Mouse (Mus musculus): ENCODE data around the gene Ucp2.
"Not testable (repeated sequence)": the region's sequence is repeated elsewhere in the genome, so short reads cannot be mapped to it uniquely, and the experiment has no call there.

Gene Ucp2

DNA sequence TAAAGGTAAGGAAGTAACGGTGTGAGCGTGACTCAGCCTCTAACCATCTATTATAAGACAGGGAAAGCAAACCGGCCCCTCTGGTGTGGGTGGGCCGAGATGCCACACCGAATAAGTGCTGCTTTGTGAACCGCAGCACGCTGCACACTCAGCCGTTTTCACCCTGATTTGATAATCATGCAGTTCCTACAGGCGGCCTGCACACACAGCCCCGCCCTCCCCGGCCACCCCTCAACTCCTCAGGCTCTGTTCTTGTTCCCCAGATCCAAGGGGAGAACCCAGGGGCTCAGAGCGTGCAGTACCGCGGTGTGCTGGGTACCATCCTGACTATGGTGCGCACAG is 13.3 kb upstream of the Ucp2 start:
- DNase-seq (ENCODE audit: low read depth, low spot score), result no peak

- no peak for DNase-seq (ENCODE audit: low read depth, low spot score)
Observed at GRCm38 (mm10) chr7:100480175-100480574, 13.0 kb upstream of the Ucp2 start.

- DNase-seq (ENCODE audit: low read depth, low spot score), result not testable (repeated sequence)
Observed at GRCm38 (mm10) chr7:100482046-100482445, 11.1 kb upstream of the Ucp2 start.

DNA sequence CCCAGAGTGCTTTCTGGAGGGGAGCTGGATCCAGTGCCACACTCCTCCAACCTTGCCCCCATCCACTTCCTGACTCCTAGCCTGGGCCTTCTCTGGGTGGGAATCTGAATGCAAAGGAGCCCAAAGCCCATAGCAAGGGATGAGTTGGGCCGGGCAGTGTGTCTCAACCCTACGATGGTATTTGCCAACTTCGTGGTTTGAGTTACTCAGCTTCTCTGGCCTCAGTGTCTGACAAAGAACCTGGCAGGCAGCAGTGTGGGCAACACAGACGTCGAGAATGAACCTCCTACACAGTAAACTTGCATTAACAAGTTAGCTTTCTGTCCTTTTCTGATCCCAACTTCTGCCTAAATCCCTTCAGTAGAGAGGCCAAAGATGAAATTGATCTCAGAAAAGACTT is 8.6 kb upstream of the Ucp2 start:
- no peak for DNase-seq (ENCODE audit: low read depth, low spot score)

DNA sequence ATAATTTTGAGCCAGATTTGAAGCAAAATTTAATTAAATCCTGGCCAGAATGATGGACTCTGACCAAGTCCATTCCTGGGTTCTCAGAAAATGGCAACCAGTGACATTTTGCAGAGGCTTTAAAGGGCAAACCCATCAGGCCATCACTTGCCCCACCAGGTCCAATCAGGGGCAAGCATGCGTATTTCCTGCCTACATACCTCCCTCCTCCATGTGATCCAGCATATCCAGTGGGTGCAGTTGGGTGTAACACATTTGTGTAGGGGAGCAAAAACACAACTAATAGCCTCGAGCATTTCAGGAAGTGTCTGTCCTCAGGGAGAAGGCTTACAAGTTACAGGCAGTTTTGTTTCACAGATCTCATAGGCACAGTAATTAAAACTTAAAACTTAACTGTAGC is 5.8 kb upstream of the Ucp2 start:
- DNase-seq (ENCODE audit: low read depth, low spot score), result no peak

DNA sequence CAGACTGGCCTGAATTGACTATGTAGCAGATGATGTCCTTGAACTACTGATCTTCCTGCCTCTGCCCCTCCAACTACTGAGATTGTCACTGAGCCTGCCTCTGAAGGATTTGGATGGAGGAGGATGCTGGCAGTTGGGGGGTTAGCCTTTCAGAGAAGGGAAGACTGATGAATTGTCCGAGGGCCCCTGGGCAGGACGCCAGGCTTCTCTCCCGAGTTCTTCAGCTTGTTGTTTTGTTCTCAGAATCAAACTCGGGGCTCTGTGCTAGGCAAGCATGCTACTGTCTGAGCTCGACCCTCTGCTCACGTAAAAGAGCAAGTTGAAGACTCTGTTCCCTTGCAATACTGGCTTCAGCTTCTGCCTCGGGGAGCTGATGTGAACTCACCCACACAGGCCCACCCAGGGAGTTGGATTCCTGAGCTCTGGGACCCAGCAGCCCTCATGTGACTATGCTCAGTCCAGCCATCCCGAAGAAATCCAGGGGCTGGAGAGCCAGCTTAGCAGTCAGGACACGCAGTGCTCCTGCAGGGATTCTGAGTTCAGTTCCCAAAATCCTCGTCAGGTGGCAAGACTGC is 4.6 kb upstream of the Ucp2 start:
- DNase-seq (ENCODE audit: low read depth, low spot score), result no peak

DNA sequence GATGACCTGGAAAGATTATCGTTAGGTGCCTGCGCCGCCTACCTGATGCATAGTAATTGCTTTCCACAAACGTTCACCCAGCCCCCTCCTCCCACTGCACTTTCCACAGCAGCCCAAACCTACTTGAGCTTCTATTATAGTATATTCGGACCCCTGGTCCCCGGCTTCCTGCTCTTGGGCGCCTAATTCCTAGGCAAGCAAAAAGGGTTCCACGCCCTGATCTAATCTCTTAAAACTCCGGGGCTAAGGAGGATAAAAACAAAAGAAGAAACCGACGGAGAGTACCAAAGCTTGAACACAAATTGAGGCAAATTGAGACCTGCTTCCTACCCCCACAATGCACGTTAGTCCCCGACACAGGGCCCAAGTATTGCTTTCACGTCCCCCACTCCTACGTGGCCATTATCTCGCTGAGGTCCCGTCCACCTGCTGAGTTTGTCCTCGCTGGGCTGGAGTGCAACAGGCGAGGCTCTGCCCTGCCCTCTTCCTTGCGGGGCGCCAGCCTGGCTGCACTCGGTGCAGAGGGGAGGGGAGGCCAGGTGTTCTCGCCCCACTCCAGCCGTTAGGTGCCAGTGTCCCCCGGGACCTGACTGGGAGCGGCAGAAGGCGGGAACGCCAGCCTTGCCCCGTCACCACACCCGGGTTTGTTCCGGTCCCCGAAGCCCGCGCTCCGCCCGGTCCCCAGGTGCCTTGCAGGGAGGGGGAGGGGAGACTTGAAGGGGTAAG is 583 bp upstream of the Ucp2 start:
- no peak for DNase-seq (ENCODE audit: low read depth, low spot score)

GRCm38 (mm10) chr7:100493484-100494414 is 612 bp downstream of the Ucp2 start:
- DNase-seq (ENCODE audit: low read depth, low spot score), result no peak

GRCm38 (mm10) chr7:100494415-100494831 is 1.3 kb downstream of the Ucp2 start:
- DNase-seq (ENCODE audit: low read depth, low spot score), result no peak

GRCm38 (mm10) chr7:100495042-100495441 is 1.9 kb downstream of the Ucp2 start:
- no peak for DNase-seq (ENCODE audit: low read depth, low spot score)

- no peak for DNase-seq (ENCODE audit: low read depth, low spot score)
Observed at GRCm38 (mm10) chr7:100495581-100496251, 2.6 kb downstream of the Ucp2 start.

DNA sequence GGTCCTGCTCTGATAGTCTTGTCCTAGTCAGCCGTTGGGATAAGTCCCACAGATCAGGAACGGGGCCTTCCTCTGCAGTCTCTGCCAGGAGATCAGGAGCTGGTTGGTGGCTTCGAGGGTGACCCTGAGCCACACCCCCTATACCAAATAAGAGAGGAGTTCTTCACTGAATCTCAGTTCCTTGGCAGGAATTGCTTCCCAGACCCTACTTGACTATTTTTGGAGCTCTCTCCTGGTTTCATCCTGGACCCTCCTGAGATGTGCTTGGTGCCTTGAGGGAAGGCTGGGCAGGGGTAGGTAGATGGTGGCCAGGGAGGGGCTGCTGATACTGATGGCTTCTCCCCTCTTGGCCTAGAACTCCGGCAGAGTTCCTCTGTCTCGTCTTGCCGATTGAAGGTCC is 3.2 kb downstream of the Ucp2 start:
- no peak for DNase-seq (ENCODE audit: low read depth, low spot score)

DNA sequence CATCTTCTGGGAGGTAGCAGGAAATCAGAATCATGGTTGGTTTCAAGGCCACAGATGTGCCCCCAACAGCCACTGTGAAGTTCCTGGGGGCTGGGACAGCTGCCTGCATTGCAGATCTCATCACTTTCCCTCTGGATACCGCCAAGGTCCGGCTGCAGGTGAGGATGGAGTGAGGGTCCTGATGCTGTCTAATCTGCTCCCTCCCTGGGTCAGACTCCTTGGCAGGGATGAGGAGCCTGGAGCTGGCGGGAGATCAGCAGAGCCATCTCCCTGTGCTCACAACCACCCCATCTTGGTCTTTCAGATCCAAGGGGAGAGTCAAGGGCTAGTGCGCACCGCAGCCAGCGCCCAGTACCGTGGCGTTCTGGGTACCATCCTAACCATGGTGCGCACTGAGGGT is 3.7 kb downstream of the Ucp2 start:
- no peak for DNase-seq (ENCODE audit: low read depth, low spot score)

DNA sequence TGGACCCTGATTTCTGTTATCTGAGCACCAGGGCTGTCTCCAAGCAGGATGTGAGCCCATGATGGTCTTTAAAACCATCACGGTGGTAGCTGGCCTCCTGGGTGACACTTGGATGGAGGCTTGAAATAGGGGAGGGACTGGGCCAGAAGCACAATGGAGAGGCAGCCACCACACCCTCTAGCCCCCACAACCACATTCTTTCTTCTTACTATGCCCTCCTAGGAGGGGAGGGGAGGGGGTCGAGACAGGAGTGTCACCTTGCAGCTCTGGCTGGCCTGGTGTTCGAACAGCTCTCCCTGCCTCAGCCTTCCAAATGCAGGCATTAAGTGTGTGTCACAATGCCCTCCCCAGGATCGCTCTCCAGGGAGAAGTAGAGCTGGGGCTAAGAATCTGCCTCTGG is 4.3 kb downstream of the Ucp2 start:
- no peak for DNase-seq (ENCODE audit: low read depth, low spot score)

DNA sequence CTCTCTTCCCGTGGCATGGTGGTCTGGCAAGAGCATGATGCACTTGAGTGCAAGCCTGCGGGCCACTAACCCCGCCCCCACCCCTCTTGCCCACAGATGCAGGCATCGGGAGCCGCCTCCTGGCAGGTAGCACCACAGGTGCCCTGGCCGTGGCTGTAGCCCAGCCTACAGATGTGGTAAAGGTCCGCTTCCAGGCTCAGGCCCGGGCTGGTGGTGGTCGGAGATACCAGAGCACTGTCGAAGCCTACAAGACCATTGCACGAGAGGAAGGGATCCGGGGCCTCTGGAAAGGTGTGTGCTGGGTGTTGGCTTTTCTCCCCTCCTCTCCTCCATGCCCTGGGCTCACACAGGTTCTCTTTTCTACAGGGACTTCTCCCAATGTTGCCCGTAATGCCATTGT is 4.8 kb downstream of the Ucp2 start:
- DNase-seq (ENCODE audit: low read depth, low spot score), result no peak

GRCm38 (mm10) chr7:100499465-100499864 is 6.3 kb downstream of the Ucp2 start:
- no peak for DNase-seq (ENCODE audit: low read depth, low spot score)

GRCm38 (mm10) chr7:100500276-100500977 is 7.3 kb downstream of the Ucp2 start:
- no peak for DNase-seq (ENCODE audit: low read depth, low spot score)

- no peak for DNase-seq (ENCODE audit: low read depth, low spot score)
Observed at GRCm38 (mm10) chr7:100501027-100501843, 8.1 kb downstream of the Ucp2 start.

- DNase-seq (ENCODE audit: low read depth, low spot score), result no peak
Observed at GRCm38 (mm10) chr7:100501844-100502373, 8.8 kb downstream of the Ucp2 start.

- no peak for DNase-seq (ENCODE audit: low read depth, low spot score)
Observed at GRCm38 (mm10) chr7:100502374-100502922, 9.3 kb downstream of the Ucp2 start.
